Mouse (Mus musculus) thymus, adult 2 months (tissue): ENCODE results near the gene Rell1.

ENCODE experiments used
- CTCF ChIP-seq: fragments of 200-500 bp; IDR thresholded peaks from 2 replicates; pipeline ENCODE4 v1.5.1; 2012; ENCODE audit warnings: mild to moderate bottlenecking, control low read depth, low read length, moderate library complexity, borderline replicate concordance; ENCODE audit not compliant: control insufficient read depth, poor library complexity, insufficient read depth; ENCODE audit errors: extremely low read depth
- POLR2A ChIP-seq: fragments of 200-500 bp; IDR thresholded peaks from 2 replicates; pipeline ENCODE4 v1.6.1; 2012; ENCODE audit warnings: mild to moderate bottlenecking, low read length, control low read depth, moderate library complexity; ENCODE audit not compliant: control insufficient read depth, poor library complexity, insufficient read depth; ENCODE audit errors: extremely low read depth

- TF ChIP-seq POLR2A (no peak), CTCF (no peak)
Measured at GRCm38 (mm10) chr5:63986337-63986736, 17.6 kb upstream of the Rell1 start.
